Mouse (Mus musculus) retina, postnatal 1 day (tissue): ENCODE measurements at regions not wholly inside any gene's neighbourhood (a gene's known extent, or its start where the extent isn't known, plus 50 kb on each side); places are given as distances from the start of the nearest gene placed in this dataset.

ENCODE experiments used
- DNase-seq: peaks from one replicate; pipeline ENCODE4 v3.0.0-alpha.2; 2012

DNA sequence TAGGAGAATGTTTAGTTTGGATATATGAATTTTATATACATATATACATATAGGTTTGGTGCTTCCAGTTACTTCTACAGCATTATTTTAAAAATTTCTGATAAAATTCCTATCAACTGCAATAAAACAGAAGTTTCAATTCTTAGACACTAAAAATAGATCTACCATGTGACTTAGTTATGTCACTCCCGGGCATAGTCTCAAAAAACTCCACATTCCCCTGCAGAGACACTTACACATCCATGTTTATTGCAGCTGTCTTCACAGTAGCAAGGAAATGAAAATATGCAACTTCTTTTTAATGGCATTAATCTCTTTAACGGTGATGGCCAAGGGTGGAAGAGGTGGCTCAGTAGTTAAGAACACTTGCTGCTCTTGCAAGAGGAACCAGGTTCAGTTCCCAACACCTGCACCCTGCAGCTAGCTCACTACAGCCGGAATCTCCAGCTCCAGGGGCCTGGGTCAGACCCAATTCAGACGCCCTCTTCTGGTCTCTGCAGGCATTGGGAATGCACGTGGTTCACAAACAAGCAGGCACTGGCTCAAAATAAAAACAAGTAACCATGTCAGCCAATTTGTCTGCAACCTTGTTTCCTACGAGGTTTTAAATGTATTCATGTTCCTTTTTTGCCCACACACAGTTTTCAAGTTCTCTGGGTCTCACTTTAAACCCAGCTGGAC lies 204.4 kb downstream of the Adra2a start:
- peak; percentile 35 for DNase-seq

- no peak for DNase-seq
Observed at GRCm38 (mm10) chr19:54252145-54252664, 208.3 kb downstream of the Adra2a start.

- DNase-seq, result peak; percentile 15
Observed at GRCm38 (mm10) chr19:54257889-54258288, 213.9 kb downstream of the Adra2a start.

GRCm38 (mm10) chr19:54259175-54259574 lies 215.2 kb downstream of the Adra2a start:
- peak; percentile 48 for DNase-seq

DNA sequence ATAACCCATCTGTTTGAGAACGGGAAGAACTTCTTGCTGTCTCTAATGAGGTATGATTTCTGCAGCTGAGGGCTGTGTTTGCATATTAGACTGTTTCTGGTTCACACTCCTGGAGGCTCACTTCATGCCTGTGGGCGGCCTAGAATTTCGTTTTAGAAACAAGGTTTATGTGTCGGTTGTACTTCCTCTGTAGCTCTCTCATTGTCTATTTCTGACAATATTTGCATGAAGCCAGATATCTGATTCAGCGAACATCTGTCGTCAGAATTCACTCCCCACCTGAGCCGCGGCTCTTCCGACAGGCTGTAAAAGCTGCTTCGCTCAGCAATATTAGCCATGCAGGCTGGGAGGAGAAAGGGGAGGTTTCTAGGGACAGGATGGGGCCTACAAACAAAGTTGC lies 233.4 kb downstream of the Adra2a start:
- DNase-seq, result no peak

- peak; percentile 32 for DNase-seq
Observed at GRCm38 (mm10) chr19:54285481-54285880, 241.5 kb downstream of the Adra2a start.

DNA sequence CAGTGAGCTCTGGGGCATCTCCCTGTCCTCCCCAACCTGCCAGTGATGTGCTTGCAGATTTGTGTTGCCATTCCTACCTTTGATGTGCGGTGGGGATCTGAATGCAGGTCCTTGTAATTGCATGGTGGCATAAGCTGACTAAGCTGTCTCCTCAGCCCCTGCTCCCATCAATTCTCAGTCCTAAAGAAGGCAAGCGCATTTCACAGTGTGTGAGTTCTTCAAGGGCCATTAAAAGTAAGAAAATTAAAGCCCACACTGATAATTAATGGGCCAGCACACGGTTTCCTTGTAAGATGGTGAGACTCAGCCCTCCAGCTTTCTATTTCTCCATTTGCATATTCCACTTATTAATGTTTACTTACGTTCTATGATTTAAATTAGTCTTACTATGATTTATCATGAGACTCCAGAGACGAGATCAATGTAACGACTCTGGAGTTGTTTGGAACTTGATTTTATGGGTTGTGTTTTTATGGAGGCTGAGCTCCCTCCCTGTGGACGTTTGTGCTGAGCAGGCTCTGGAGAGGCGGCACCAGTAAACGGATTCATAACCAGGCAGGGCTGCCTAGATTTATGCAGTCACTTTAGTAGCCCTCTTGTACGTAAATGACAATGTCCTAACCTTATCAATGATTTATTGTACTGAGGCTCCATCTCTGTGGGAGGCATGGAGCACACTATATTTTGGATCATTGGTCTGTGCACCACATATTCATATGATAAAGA lies 253.9 kb downstream of the Adra2a start:
- DNase-seq, result no peak

- peak; percentile 33 for DNase-seq
Observed at GRCm38 (mm10) chr19:54311289-54311688, 267.3 kb downstream of the Adra2a start.

GRCm38 (mm10) chr19:54311723-54312122 lies 267.8 kb downstream of the Adra2a start:
- no peak for DNase-seq

DNA sequence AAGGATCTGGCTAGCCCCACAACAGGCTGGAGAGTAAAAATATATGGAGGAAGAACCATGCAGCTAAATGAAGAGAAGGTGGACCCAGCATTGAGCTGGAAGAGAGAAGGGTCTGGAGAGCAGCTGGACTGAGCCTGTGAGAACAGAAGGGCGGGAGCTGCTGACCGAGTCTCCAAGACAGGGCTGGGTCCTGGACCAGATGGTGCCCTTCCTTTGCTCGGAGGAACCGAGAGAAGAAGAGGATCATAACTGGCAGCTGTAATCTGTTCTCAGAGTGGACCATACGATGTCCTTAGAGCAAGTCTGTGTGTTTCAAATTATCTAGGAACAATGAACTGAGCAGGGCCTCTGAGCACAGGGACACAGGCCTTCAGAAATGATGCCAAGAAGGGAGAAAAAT lies 279.3 kb downstream of the Adra2a start:
- peak; percentile 18 for DNase-seq

GRCm38 (mm10) chr19:54324991-54325390 lies 281.0 kb downstream of the Adra2a start:
- no peak for DNase-seq

- DNase-seq, result no peak
Observed at GRCm38 (mm10) chr19:54332140-54332539, 288.2 kb downstream of the Adra2a start.

DNA sequence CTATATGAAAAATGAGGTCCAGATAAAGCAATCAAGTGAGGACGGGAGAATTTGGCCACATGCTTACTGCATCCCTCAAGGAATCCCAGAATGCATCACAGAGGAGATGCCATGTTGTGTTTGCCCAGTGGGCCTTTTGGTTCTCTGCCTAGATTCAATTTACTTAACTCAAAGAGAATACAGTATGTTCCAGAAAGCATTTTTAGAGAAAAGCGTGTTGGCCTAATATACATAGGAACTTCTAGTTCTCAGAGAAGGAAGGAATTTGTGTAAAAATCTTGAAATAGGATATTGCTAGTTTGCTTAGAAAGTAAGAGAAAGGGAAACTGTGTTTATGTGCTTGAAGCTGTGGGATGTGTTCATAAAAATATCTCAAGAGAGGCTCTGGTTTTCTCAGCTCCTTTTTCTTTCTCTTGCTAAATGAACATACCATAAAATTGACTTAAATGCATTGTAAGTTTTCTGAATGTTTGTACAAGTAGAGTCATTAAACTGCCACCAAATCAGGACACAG lies 296.9 kb downstream of the Adra2a start:
- no peak for DNase-seq

DNA sequence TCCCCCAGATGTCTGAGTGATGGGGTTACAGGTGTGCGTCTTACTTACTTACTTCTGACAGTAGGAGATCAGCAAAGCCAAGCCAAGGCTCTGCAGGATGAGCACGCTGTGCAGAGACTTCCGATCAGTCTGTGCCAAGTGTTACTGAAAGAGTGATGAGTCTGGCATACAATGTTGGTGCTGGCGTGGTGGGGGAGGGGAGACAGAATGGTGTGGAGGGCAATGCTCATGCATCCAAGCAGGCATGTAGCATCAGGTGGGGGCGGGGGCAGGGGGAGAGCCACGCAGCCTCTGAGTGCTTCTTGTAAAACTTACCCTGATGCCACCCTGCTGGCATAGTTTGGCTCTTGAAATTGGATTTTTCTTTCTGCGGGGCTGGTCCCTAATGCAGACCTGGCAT lies 315.8 kb downstream of the Adra2a start:
- DNase-seq, result no peak

DNA sequence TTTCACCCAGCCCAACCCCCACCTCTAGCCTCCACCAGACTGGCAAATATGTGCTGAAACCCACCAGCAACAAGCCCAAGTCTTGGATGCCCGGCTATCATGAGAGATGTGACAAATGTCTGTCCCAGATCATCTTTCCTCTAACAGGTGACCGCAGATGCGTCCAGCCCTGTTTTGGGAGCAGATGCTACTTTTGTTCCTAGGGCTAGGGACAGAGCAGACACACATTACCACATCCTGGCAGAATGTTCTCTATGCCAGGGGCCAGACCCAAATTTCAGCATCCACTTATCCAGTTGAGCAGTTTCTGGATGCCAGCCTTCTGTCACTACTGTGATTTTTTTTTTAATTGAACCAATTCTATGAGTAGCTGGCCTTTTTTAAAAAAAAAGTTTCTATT lies 316.7 kb downstream of the Adra2a start:
- no peak for DNase-seq

- no peak for DNase-seq
Observed at GRCm38 (mm10) chr19:54385101-54385500, 341.1 kb downstream of the Adra2a start.

DNA sequence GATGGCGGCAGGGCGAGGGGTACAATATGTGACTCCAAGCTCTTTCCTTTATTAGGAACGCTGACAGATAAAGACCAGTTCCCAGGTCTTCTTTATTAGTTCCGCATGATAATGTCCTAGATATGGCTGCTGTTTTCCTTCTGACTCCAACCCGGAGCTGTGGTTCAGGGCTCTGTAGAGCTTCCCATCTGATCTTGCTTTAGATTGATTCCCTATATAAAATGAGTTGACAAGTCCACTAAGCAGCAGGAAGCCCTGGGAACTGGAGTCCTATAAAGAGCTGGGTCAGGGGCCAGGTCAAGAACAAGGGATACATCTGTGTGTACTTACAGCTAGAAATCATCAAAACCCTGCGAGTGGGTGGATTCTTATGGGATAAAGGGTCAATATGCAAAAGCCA lies 347.5 kb downstream of the Adra2a start:
- DNase-seq, result no peak

GRCm38 (mm10) chr19:54399651-54400050 lies 355.7 kb downstream of the Adra2a start:
- DNase-seq, result no peak

DNA sequence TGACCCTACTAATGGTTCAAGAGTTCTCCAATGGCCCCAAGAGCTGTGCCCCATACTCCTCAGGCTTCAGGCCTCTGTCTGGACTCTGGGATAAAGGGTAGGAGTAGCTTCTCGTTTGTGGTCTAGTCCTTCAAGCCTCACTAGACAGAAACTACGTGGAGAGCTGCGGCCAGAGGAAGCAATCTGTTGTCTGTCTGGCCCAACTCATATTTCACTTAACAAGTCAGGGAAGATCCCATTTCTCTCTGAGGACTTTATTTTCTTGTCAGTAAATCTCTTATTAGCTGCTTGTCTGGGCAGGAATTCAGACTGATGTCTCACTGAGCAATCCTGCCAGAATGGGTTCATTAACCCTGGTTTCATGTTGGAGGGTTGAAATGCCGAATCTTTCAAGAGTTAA lies 364.0 kb downstream of the Adra2a start:
- DNase-seq, result no peak

GRCm38 (mm10) chr19:54429062-54429461 lies 385.1 kb downstream of the Adra2a start:
- DNase-seq, result no peak

GRCm38 (mm10) chr19:54440713-54441112 lies 396.8 kb downstream of the Adra2a start:
- no peak for DNase-seq

GRCm38 (mm10) chr19:54460426-54461170 lies 416.6 kb downstream of the Adra2a start:
- no peak for DNase-seq

- no peak for DNase-seq
Observed at GRCm38 (mm10) chr19:54462480-54462879, 418.5 kb downstream of the Adra2a start.
